Mouse (Mus musculus): ENCODE measurements around the gene Bicc1. TPM values are rescaled to one million over a fixed set of nuclear protein-coding genes. Genes with fewer than 3 reads are reported as not detected.

The Bicc1 gene
- total and polyA plus RNA-seq, 3 experiments: not detected

DNA sequence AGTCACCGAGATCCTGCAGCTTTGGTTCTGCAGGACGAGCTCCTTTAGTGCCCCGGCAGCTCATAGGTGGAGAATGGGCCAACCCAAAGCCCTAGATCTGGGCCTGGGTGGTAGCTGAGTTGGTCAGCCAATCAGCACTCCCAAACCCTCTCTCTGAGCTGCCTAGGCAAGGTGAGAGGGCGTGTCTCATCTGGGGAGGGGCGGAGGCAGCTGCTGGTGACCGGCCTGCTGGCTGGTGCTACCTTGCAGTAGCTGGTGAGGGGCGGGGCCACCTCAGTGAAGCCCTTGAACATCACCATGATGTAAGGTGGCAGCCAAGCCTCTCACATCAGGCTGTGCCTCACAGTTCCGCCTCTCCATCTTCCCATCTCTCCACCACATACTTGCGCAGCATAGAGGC, 29.2 kb downstream of the Bicc1 start:
- H3K79me2 ChIP-seq (ENCODE audit: control insufficient read depth, insufficient read depth, low read length, poor library complexity): no peaks in the 10 kb centered on the region
- no peaks in the 10 kb centered on the region for H3K36me3 ChIP-seq (ENCODE audit: control insufficient read depth in 1 of 2, insufficient read depth in 2 of 2, low read length in 2 of 2)
- DNase-seq (ENCODE audit: low read depth, low spot score): no peak
- H3K9me3 ChIP-seq (replicated peaks; ENCODE audit: insufficient read depth, low read length): no peaks in the 10 kb centered on the region
- H3K4me3 ChIP-seq (ENCODE audit: control insufficient read depth in 1 of 2, insufficient read depth in 1 of 2, low read depth in 2 of 2, low read length in 2 of 2): no peak overlapping the region
- H3K27ac ChIP-seq (ENCODE audit: control insufficient read depth, low read depth, low read length): no peak overlapping the region
- TF ChIP-seq SMC3 (IDR thresholded peaks at IDR 0.05; ENCODE audit: low read depth, low read length) (no peak), ZC3H11A (IDR thresholded peaks at IDR 0.05; ENCODE audit: low read depth, low read length) (no peak), RAD21 (IDR thresholded peaks at IDR 0.05; ENCODE audit: low read depth, low read length) (no peak), JUND (IDR thresholded peaks at IDR 0.05; ENCODE audit: low read depth, low read length) (no peak)
- H3K9ac ChIP-seq (ENCODE audit: control insufficient read depth, low read depth, low read length, poor library complexity, severe bottlenecking): no peak overlapping the region
- no peaks in the 10 kb centered on the region for H3K4me1 ChIP-seq (ENCODE audit: control insufficient read depth in 1 of 2, insufficient read depth in 2 of 2, low read length in 2 of 2)
- no peaks in the 10 kb centered on the region for H3K27me3 ChIP-seq (ENCODE audit: control insufficient read depth in 1 of 2, insufficient read depth in 2 of 2, low read length in 2 of 2)

- TF ChIP-seq SIN3A (IDR thresholded peaks at IDR 0.05; ENCODE audit: low read length): no peak
- no peak for DNase-seq (ENCODE audit: low read depth, low spot score)
- H3K4me1 ChIP-seq (ENCODE audit: control insufficient read depth in 1 of 2, insufficient read depth in 2 of 2, low read length in 2 of 2): no peaks in the 10 kb centered on the region
- no peaks in the 10 kb centered on the region for H3K79me2 ChIP-seq (ENCODE audit: control insufficient read depth, insufficient read depth, low read length, poor library complexity)
- no peak overlapping the region for H3K27ac ChIP-seq (ENCODE audit: control insufficient read depth, low read depth, low read length)
- H3K9ac ChIP-seq (ENCODE audit: control insufficient read depth, low read depth, low read length, poor library complexity, severe bottlenecking): no peak overlapping the region
- no peaks in the 10 kb centered on the region for H3K9me3 ChIP-seq (replicated peaks; ENCODE audit: insufficient read depth, low read length)
- H3K27me3 ChIP-seq (ENCODE audit: control insufficient read depth in 1 of 2, insufficient read depth in 2 of 2, low read length in 2 of 2): no peaks in the 10 kb centered on the region
- H3K36me3 ChIP-seq (ENCODE audit: control insufficient read depth in 1 of 2, insufficient read depth in 2 of 2, low read length in 2 of 2): no peaks in the 10 kb centered on the region
- no peak overlapping the region for H3K4me3 ChIP-seq (ENCODE audit: control insufficient read depth in 1 of 2, insufficient read depth in 1 of 2, low read depth in 2 of 2, low read length in 2 of 2)
Measured at GRCm38 (mm10) chr10:71127951-71128331, 31.6 kb downstream of the Bicc1 start.

- no peaks in the 10 kb centered on the region for H3K9me3 ChIP-seq (replicated peaks; ENCODE audit: insufficient read depth, low read length)
- H3K4me3 ChIP-seq (ENCODE audit: control insufficient read depth in 1 of 2, insufficient read depth in 1 of 2, low read depth in 2 of 2, low read length in 2 of 2): no peak overlapping the region
- no peak for DNase-seq (ENCODE audit: low read depth, low spot score)
- no peaks in the 10 kb centered on the region for H3K79me2 ChIP-seq (ENCODE audit: control insufficient read depth, insufficient read depth, low read length, poor library complexity)
- H3K27ac ChIP-seq (ENCODE audit: control insufficient read depth, low read depth, low read length): no peak overlapping the region
- H3K9ac ChIP-seq (ENCODE audit: control insufficient read depth, low read depth, low read length, poor library complexity, severe bottlenecking): no peak overlapping the region
- no peaks in the 10 kb centered on the region for H3K4me1 ChIP-seq (ENCODE audit: control insufficient read depth in 1 of 2, insufficient read depth in 2 of 2, low read length in 2 of 2)
- no peaks in the 10 kb centered on the region for H3K36me3 ChIP-seq (ENCODE audit: control insufficient read depth in 1 of 2, insufficient read depth in 2 of 2, low read length in 2 of 2)
- no peaks in the 10 kb centered on the region for H3K27me3 ChIP-seq (ENCODE audit: control insufficient read depth in 1 of 2, insufficient read depth in 2 of 2, low read length in 2 of 2)
- no peak for TF ChIP-seq GATA1 (IDR thresholded peaks at IDR 0.05; ENCODE audit: low read depth, low read length)
- no peak for TF ChIP-seq ELF1 (IDR thresholded peaks at IDR 0.05; ENCODE audit: low read depth, low read length)
- TF ChIP-seq MAZ (IDR thresholded peaks at IDR 0.05; ENCODE audit: low read depth, low read length): no peak
- TF ChIP-seq JUND (IDR thresholded peaks at IDR 0.05; ENCODE audit: low read depth, low read length): no peak
- TF ChIP-seq RAD21 (IDR thresholded peaks at IDR 0.05; ENCODE audit: low read depth, low read length): no peak
- no peak for TF ChIP-seq TBP (IDR thresholded peaks at IDR 0.05; ENCODE audit: low read depth, low read length)
Measured at GRCm38 (mm10) chr10:71127278-71127950, 32.1 kb downstream of the Bicc1 start.

GRCm38 (mm10) chr10:71123974-71124373, 35.5 kb downstream of the Bicc1 start:
- Histone ChIP-seq H3K4me3 (ENCODE audit: control insufficient read depth in 1 of 2, insufficient read depth in 1 of 2, low read depth in 2 of 2, low read length in 2 of 2) (no peak overlapping the region), H3K9me3 (replicated peaks; ENCODE audit: insufficient read depth, low read length) (no peaks in the 10 kb centered on the region), H3K36me3 (ENCODE audit: control insufficient read depth in 1 of 2, insufficient read depth in 2 of 2, low read length in 2 of 2) (no peaks in the 10 kb centered on the region), H3K9ac (ENCODE audit: control insufficient read depth, low read depth, low read length, poor library complexity, severe bottlenecking) (no peak overlapping the region), H3K27ac (ENCODE audit: control insufficient read depth, low read depth, low read length) (no peak overlapping the region), H3K27me3 (ENCODE audit: control insufficient read depth in 1 of 2, insufficient read depth in 2 of 2, low read length in 2 of 2) (no peaks in the 10 kb centered on the region), H3K79me2 (ENCODE audit: control insufficient read depth, insufficient read depth, low read length, poor library complexity) (no peaks in the 10 kb centered on the region), H3K4me1 (ENCODE audit: control insufficient read depth in 1 of 2, insufficient read depth in 2 of 2, low read length in 2 of 2) (no peaks in the 10 kb centered on the region)
- no peak for DNase-seq (ENCODE audit: low read depth, low spot score)
- TF ChIP-seq CTCF (IDR thresholded peaks at IDR 0.05 in 2 of 3, conservative IDR thresholded peaks at IDR 0.05 in 1 of 3; ENCODE audit: control insufficient read depth in 1 of 3, insufficient read depth in 1 of 3, low read depth in 2 of 3, low read length in 3 of 3, poor library complexity in 1 of 3, severe bottlenecking in 1 of 3): peak in 1 of 3 experiments; percentile 20; a peak in 1 of 6 replicates
- TF ChIP-seq ZC3H11A (IDR thresholded peaks at IDR 0.05; ENCODE audit: low read depth, low read length): no peak
- no peak for TF ChIP-seq ETS1 (IDR thresholded peaks at IDR 0.05; ENCODE audit: low read depth, low read length)
- TF ChIP-seq UBTF (IDR thresholded peaks at IDR 0.05; ENCODE audit: borderline replicate concordance, insufficient read depth, low read depth, low read length): no peak

All from MEL (cell line).